Mouse (Mus musculus): ENCODE data around the gene D430042O09Rik. TPM values are rescaled to one million over a fixed set of nuclear protein-coding genes. Genes with fewer than 3 reads are reported as not detected.

The D430042O09Rik gene
- polyA plus RNA-seq, 1 experiment from 2014 or later = 1.5 TPM

- no peak for ATAC-seq (ENCODE audit: low read depth)
- Histone ChIP-seq H3K27ac (no peak overlapping the region), H3K36me3 (no peaks in the 10 kb centered on the region), H3K4me2 (no peak overlapping the region), H3K4me3 (replicated peaks) (no peak overlapping the region), H3K4me1 (replicated peaks) (no peaks in the 10 kb centered on the region), H3K27me3 (no peaks in the 10 kb centered on the region), H3K9ac (no peak overlapping the region), H3K9me3 (replicated peaks) (no peaks in the 10 kb centered on the region)
- WGBS (ENCODE audit: insufficient replicate concordance) = 27% methylated on average over 4 of the region's 4 CpGs
- no peak for DNase-seq
Measured at GRCm38 (mm10) chr7:125878040-125878439, 170.4 kb downstream of the D430042O09Rik start.

- Histone ChIP-seq H3K9me3 (replicated peaks) (no peaks in the 10 kb centered on the region), H3K27ac (no peak overlapping the region), H3K27me3 (no peaks in the 10 kb centered on the region), H3K4me2 (no peak overlapping the region), H3K4me3 (replicated peaks) (no peak overlapping the region), H3K4me1 (replicated peaks) (no peaks in the 10 kb centered on the region), H3K36me3 (no peaks in the 10 kb centered on the region), H3K9ac (no peak overlapping the region)
- ATAC-seq (ENCODE audit: low read depth) (0 out of 2 replicates have a peak, but pooled peaks have one; percentile 43), DNase-seq (no peak)
- WGBS (ENCODE audit: insufficient replicate concordance) = 43% methylated on average over 2 of the region's 2 CpGs
Measured at GRCm38 (mm10) chr7:125883232-125883631, 175.5 kb downstream of the D430042O09Rik start.

- H3K4me2 ChIP-seq = no peak overlapping the region
- no peak for ATAC-seq (ENCODE audit: low read depth)
- H3K27me3 ChIP-seq = no peaks in the 10 kb centered on the region
- no peaks in the 10 kb centered on the region for H3K4me1 ChIP-seq (replicated peaks)
- H3K36me3 ChIP-seq = no peaks in the 10 kb centered on the region
- H3K27ac ChIP-seq = no peak overlapping the region
- no peak overlapping the region for H3K4me3 ChIP-seq (replicated peaks)
- no peak for DNase-seq
- H3K9me3 ChIP-seq (replicated peaks) = no peaks in the 10 kb centered on the region
- 52% methylated on average over 4 of the region's 4 CpGs for WGBS (ENCODE audit: insufficient replicate concordance)
- no peak overlapping the region for H3K9ac ChIP-seq
Measured at GRCm38 (mm10) chr7:125886116-125886680, 178.5 kb downstream of the D430042O09Rik start.

GRCm38 (mm10) chr7:125887124-125887523 is 179.4 kb downstream of the D430042O09Rik start:
- no peaks in the 10 kb centered on the region for H3K27me3 ChIP-seq
- ATAC-seq (ENCODE audit: low read depth) = no peak
- no peaks in the 10 kb centered on the region for H3K9me3 ChIP-seq (replicated peaks)
- H3K27ac ChIP-seq = no peak overlapping the region
- DNase-seq = no peak
- H3K4me2 ChIP-seq = no peak overlapping the region
- H3K4me3 ChIP-seq (replicated peaks) = no peak overlapping the region
- no peaks in the 10 kb centered on the region for H3K36me3 ChIP-seq
- no peak overlapping the region for H3K9ac ChIP-seq
- 70% methylated on average over 4 of the region's 4 CpGs for WGBS (ENCODE audit: insufficient replicate concordance)
- H3K4me1 ChIP-seq (replicated peaks) = no peaks in the 10 kb centered on the region

- no peak for ATAC-seq (ENCODE audit: low read depth)
- no peak overlapping the region for H3K9ac ChIP-seq
- WGBS (ENCODE audit: insufficient replicate concordance) = 53% methylated on average over 5 of the region's 5 CpGs
Measured at GRCm38 (mm10) chr7:125887761-125888160, 180.1 kb downstream of the D430042O09Rik start.

GRCm38 (mm10) chr7:125888373-125888772 is 180.7 kb downstream of the D430042O09Rik start:
- DNase-seq = no peak
- no peak overlapping the region for H3K9ac ChIP-seq
- H3K27ac ChIP-seq = no peak overlapping the region
- no peaks in the 10 kb centered on the region for H3K36me3 ChIP-seq
- H3K4me2 ChIP-seq = no peak overlapping the region
- no peaks in the 10 kb centered on the region for H3K9me3 ChIP-seq (replicated peaks)
- H3K27me3 ChIP-seq = no peaks in the 10 kb centered on the region
- no peak for ATAC-seq (ENCODE audit: low read depth)
- H3K4me1 ChIP-seq (replicated peaks) = no peaks in the 10 kb centered on the region
- 63% methylated on average over 12 of the region's 12 CpGs for WGBS (ENCODE audit: insufficient replicate concordance)
- H3K4me3 ChIP-seq (replicated peaks) = no peak overlapping the region

More at GRCm38 (mm10) chr7:125887761-125888160, 180.1 kb downstream of the D430042O09Rik start:
- Histone ChIP-seq H3K4me3 (replicated peaks) (no peak overlapping the region), H3K36me3 (no peaks in the 10 kb centered on the region), H3K9me3 (replicated peaks) (no peaks in the 10 kb centered on the region), H3K4me2 (no peak overlapping the region), H3K27ac (no peak overlapping the region), H3K27me3 (no peaks in the 10 kb centered on the region), H3K4me1 (replicated peaks) (no peaks in the 10 kb centered on the region)
- no peak for DNase-seq

GRCm38 (mm10) chr7:125893621-125894020 is 185.9 kb downstream of the D430042O09Rik start:
- DNase-seq (no peak), ATAC-seq (ENCODE audit: low read depth) (no peak)
- no peak overlapping the region for H3K4me3 ChIP-seq (replicated peaks)
- no peaks in the 10 kb centered on the region for H3K27me3 ChIP-seq
- no peaks in the 10 kb centered on the region for H3K36me3 ChIP-seq
- 0 out of 2 replicates have a peak, but pooled peaks cover 3% of the 10 kb centered on the region for H3K9me3 ChIP-seq (replicated peaks)
- no peak overlapping the region for H3K27ac ChIP-seq
- 75% methylated on average over 5 of the region's 5 CpGs for WGBS (ENCODE audit: insufficient replicate concordance)
- H3K4me2 ChIP-seq = no peak overlapping the region
- H3K4me1 ChIP-seq (replicated peaks) = no peaks in the 10 kb centered on the region
- H3K9ac ChIP-seq = no peak overlapping the region

- Histone ChIP-seq H3K36me3 (no peaks in the 10 kb centered on the region), H3K27ac (no peak overlapping the region), H3K4me2 (no peak overlapping the region), H3K4me1 (replicated peaks) (no peaks in the 10 kb centered on the region), H3K9me3 (replicated peaks) (0 out of 2 replicates have a peak, but pooled peaks cover 3% of the 10 kb centered on the region), H3K4me3 (replicated peaks) (no peak overlapping the region), H3K9ac (no peak overlapping the region), H3K27me3 (no peaks in the 10 kb centered on the region)
- DNase-seq (no peak), ATAC-seq (ENCODE audit: low read depth) (no peak)
- WGBS (ENCODE audit: insufficient replicate concordance) = 58% methylated on average over 4 of the region's 4 CpGs
Measured at GRCm38 (mm10) chr7:125897059-125897458, 189.4 kb downstream of the D430042O09Rik start.

- H3K4me1 ChIP-seq (replicated peaks) = no peaks in the 10 kb centered on the region
- no peak overlapping the region for H3K27ac ChIP-seq
- no peak for ATAC-seq (ENCODE audit: low read depth)
- H3K36me3 ChIP-seq = no peaks in the 10 kb centered on the region
- H3K4me2 ChIP-seq = no peak overlapping the region
- no peak overlapping the region for H3K9ac ChIP-seq
- no peak overlapping the region for H3K4me3 ChIP-seq (replicated peaks)
- H3K9me3 ChIP-seq (replicated peaks) = 0 out of 2 replicates have a peak, but pooled peaks cover 3% of the 10 kb centered on the region
- H3K27me3 ChIP-seq = no peaks in the 10 kb centered on the region
- no peak for DNase-seq
- 30% methylated on average over 7 of the region's 7 CpGs for WGBS (ENCODE audit: insufficient replicate concordance)
Measured at GRCm38 (mm10) chr7:125899036-125899435, 191.3 kb downstream of the D430042O09Rik start.

GRCm38 (mm10) chr7:125899916-125900315 is 192.2 kb downstream of the D430042O09Rik start:
- Histone ChIP-seq H3K27ac (no peak overlapping the region), H3K4me1 (replicated peaks) (no peaks in the 10 kb centered on the region), H3K4me2 (no peak overlapping the region), H3K4me3 (replicated peaks) (no peak overlapping the region), H3K9ac (no peak overlapping the region), H3K9me3 (replicated peaks) (0 out of 2 replicates have a peak, but pooled peaks cover 3% of the 10 kb centered on the region), H3K36me3 (no peaks in the 10 kb centered on the region), H3K27me3 (no peaks in the 10 kb centered on the region)
- WGBS (ENCODE audit: insufficient replicate concordance) = 47% methylated on average over 2 of the region's 2 CpGs
- DNase-seq (no peak), ATAC-seq (ENCODE audit: low read depth) (no peak)

GRCm38 (mm10) chr7:125900386-125901161 is 192.9 kb downstream of the D430042O09Rik start:
- Histone ChIP-seq H3K9me3 (replicated peaks) (0 out of 2 replicates have a peak, but pooled peaks cover 3% of the 10 kb centered on the region), H3K36me3 (no peaks in the 10 kb centered on the region), H3K27me3 (no peaks in the 10 kb centered on the region), H3K9ac (no peak overlapping the region), H3K27ac (no peak overlapping the region), H3K4me1 (replicated peaks) (no peaks in the 10 kb centered on the region), H3K4me3 (replicated peaks) (no peak overlapping the region), H3K4me2 (no peak overlapping the region)
- no peak for ATAC-seq (ENCODE audit: low read depth)
- 56% methylated on average over 13 of the region's 13 CpGs for WGBS (ENCODE audit: insufficient replicate concordance)
- no peak for DNase-seq

Data from liver, embryonic 13.5 days (tissue).